Mouse (Mus musculus) myocyte (in vitro differentiated cells): ENCODE results near the gene Zfp518b. TPM values are rescaled to one million over a fixed set of nuclear protein-coding genes. Genes with fewer than 3 reads are reported as not detected.

Source experiments
- H3K27me3 ChIP-seq: one replicate; pipeline ENCODE4 v1.6.1; 2011; ENCODE audit not compliant: control insufficient read depth, insufficient read depth, insufficient read length
- H3K36me3 ChIP-seq: one replicate; pipeline ENCODE4 v1.6.1; 2011; ENCODE audit not compliant: control insufficient read depth, insufficient read depth
- H3K4me2 ChIP-seq: one replicate; pipeline ENCODE4 v1.6.1; 2011; ENCODE audit warnings: low read depth, control low read depth
- H3K4me3 ChIP-seq: one replicate; pipeline ENCODE4 v1.5.1; 2011; ENCODE audit warnings: mild to moderate bottlenecking, control low read depth, moderate library complexity
- H3K79me2 ChIP-seq: one replicate; pipeline ENCODE4 v1.6.1; 2011; ENCODE audit not compliant: control insufficient read depth, insufficient read depth
- H3ac ChIP-seq: one replicate; pipeline ENCODE4 v1.6.1; 2011; ENCODE audit not compliant: control insufficient read depth, insufficient read length
- CEBPB ChIP-seq: IDR thresholded peaks from 2 replicates; pipeline ENCODE4 v1.6.1; 2011; ENCODE audit warnings: mild to moderate bottlenecking, moderate library complexity; ENCODE audit not compliant: poor library complexity, insufficient read depth, severe bottlenecking
- E2F4 ChIP-seq: IDR thresholded peaks from one replicate; pipeline ENCODE4 v1.6.1; 2011; ENCODE audit warnings: mild to moderate bottlenecking, control low read depth, moderate library complexity; ENCODE audit not compliant: insufficient read depth
- MAX ChIP-seq: IDR thresholded peaks from one replicate; pipeline ENCODE4 v1.6.1; 2011; ENCODE audit warnings: low read depth, mild to moderate bottlenecking, control low read depth
- MYOD1 ChIP-seq, 3 experiments: IDR thresholded peaks; one replicate each; pipeline ENCODE4 v1.6.1; 2011; ENCODE audit warnings: control low read depth in 2 of 3, low read depth in 2 of 3, mild to moderate bottlenecking in 2 of 3, moderate library complexity in 1 of 3; ENCODE audit not compliant: insufficient read length in 2 of 3, control insufficient read depth in 1 of 3
- MYOG ChIP-seq, 3 experiments: IDR thresholded peaks; one replicate each; pipeline ENCODE4 v1.6.1; 2011; ENCODE audit warnings: control low read depth in 2 of 3, low read depth in 2 of 3, mild to moderate bottlenecking in 2 of 3; ENCODE audit not compliant: insufficient read length in 2 of 3, control insufficient read depth in 1 of 3, insufficient read depth in 1 of 3
- POLR2A ChIP-seq: IDR thresholded peaks from one replicate; pipeline ENCODE4 v1.6.1; 2011; ENCODE audit warnings: low read depth, mild to moderate bottlenecking, control low read depth, moderate library complexity; ENCODE audit not compliant: insufficient read length
- POLR2AphosphoS2 ChIP-seq: IDR thresholded peaks from one replicate; pipeline ENCODE4 v1.6.1; 2011; ENCODE audit warnings: low read depth, control low read depth; ENCODE audit not compliant: insufficient read length
- REST ChIP-seq: IDR thresholded peaks from one replicate; pipeline ENCODE4 v1.6.1; 2011; ENCODE audit warnings: mild to moderate bottlenecking, control low read depth, moderate library complexity; ENCODE audit not compliant: insufficient read depth, insufficient read length
- SRF ChIP-seq: IDR thresholded peaks from one replicate; pipeline ENCODE4 v1.6.1; 2011; ENCODE audit warnings: low read depth; ENCODE audit not compliant: control insufficient read depth, insufficient read length
- TCF12 ChIP-seq: IDR thresholded peaks from one replicate; pipeline ENCODE4 v1.6.1; 2011; ENCODE audit warnings: mild to moderate bottlenecking, control low read depth; ENCODE audit not compliant: poor library complexity, insufficient read depth, severe bottlenecking
- TCF3 ChIP-seq: IDR thresholded peaks from one replicate; pipeline ENCODE4 v1.6.1; 2011; ENCODE audit warnings: low read depth, control low read depth; ENCODE audit not compliant: insufficient read length
- USF1 ChIP-seq: IDR thresholded peaks from one replicate; pipeline ENCODE4 v1.6.1; 2011; ENCODE audit warnings: low read depth, mild to moderate bottlenecking, control low read depth, moderate library complexity
- polyA plus RNA-seq: library from polyadenylated mRNA; unstranded; fragments of >200 nt; fragmentation: generic; extraction: Trizol; gene quantifications from one replicate; pipeline ENCODE4 v1.2.1, GENCODE M21; 2012; ENCODE audit warnings: missing spikeins

Gene Zfp518b
- polyA plus RNA-seq, 1 experiment, result 3.1 TPM

GRCm38 (mm10) chr5:38618908-38619307, 65.7 kb downstream of the Zfp518b start:
- H3K36me3 ChIP-seq, result no peaks in the 10 kb centered on the region
- H3ac ChIP-seq, result no peak overlapping the region
- no peak overlapping the region for H3K4me3 ChIP-seq
- peaks cover 13% of the 10 kb centered on the region for H3K27me3 ChIP-seq
- H3K4me2 ChIP-seq, result no peak overlapping the region
- TF ChIP-seq MYOG (IDR thresholded peaks at IDR 0.05; ENCODE audit: control insufficient read depth in 1 of 3, insufficient read depth in 1 of 3, insufficient read length in 2 of 3, low read depth in 2 of 3) (no peak), SRF (no peak), MYOD1 (IDR thresholded peaks at IDR 0.05; ENCODE audit: control insufficient read depth in 1 of 3, insufficient read length in 2 of 3, low read depth in 2 of 3) (no peak), MAX (no peak), E2F4 (no peak), TCF3 (no peak), CEBPB (no peak), TCF12 (no peak), POLR2A (no peak), REST (no peak), USF1 (no peak), POLR2AphosphoS2 (no peak)
- H3K79me2 ChIP-seq, result no peaks in the 10 kb centered on the region

Other genes starting within 250 kb of the Zfp518b start
- gene Slc2a9, start 181.7 kb downstream of the Zfp518b start, polyA plus RNA-seq, result 1.1 TPM
- 130 TPM for gene Wdr1, start 121.6 kb downstream of the Zfp518b start, polyA plus RNA-seq
- not detected for gene Clnk, start 192.0 kb upstream of the Zfp518b start, polyA plus RNA-seq